Mouse (Mus musculus) hindbrain, embryonic 12.5 days (tissue): Measurements from ENCODE around the gene C130050O18Rik. TPM values are rescaled to one million over a fixed set of nuclear protein-coding genes. Genes with fewer than 3 reads are reported as not detected.
A peak's percentile ranks its signal among the peaks of the same experiment; 100 is the strongest.

Source experiments
- ATAC-seq: fragments of 200-750 bp; cut with Nextera tagmentation; 2 replicates; pipeline ENCODE4 v1.8.0; 2017; ENCODE audit warnings: moderate TSS enrichment; ENCODE audit not compliant: low FRiP score
- H3K27ac ChIP-seq: fragments of 300-500 bp; sonication (generic); 2 replicates; pipeline ENCODE4 v1.5.1; 2016; ENCODE audit warnings: mild to moderate bottlenecking
- H3K27me3 ChIP-seq: fragments of 300-500 bp; sonication (generic); 2 replicates; pipeline ENCODE4 v1.6.1; 2016; ENCODE audit warnings: mild to moderate bottlenecking
- H3K36me3 ChIP-seq: fragments of 300-500 bp; sonication (generic); 2 replicates; pipeline ENCODE4 v1.6.1; 2016; ENCODE audit warnings: mild to moderate bottlenecking
- H3K4me1 ChIP-seq: fragments of 300-500 bp; sonication (generic); 2 replicates; pipeline ENCODE4 v1.6.1; 2016
- H3K4me2 ChIP-seq: fragments of 300-500 bp; sonication (generic); replicated peaks from 2 replicates; pipeline ENCODE4 v1.6.1; 2016; ENCODE audit warnings: mild to moderate bottlenecking
- H3K4me3 ChIP-seq: fragments of 300-500 bp; sonication (generic); 2 replicates; pipeline ENCODE4 v1.5.1; 2016; ENCODE audit warnings: mild to moderate bottlenecking
- H3K9ac ChIP-seq: fragments of 300-500 bp; sonication (generic); 2 replicates; pipeline ENCODE4 v1.6.1; 2016; ENCODE audit warnings: mild to moderate bottlenecking, moderate library complexity
- H3K9me3 ChIP-seq: fragments of 300-500 bp; sonication (generic); replicated peaks from 2 replicates; pipeline ENCODE4 v1.6.1; 2016; ENCODE audit warnings: mild to moderate bottlenecking
- WGBS: fragments of 180-500 bp; shearing (Covaris S2); methylation state at CpG from one replicate; pipeline ENCODE4 v1.1.7; 2016; 5-methylcytosine and 5-hydroxymethylcytosine counted together
- polyA plus RNA-seq: library from polyadenylated mRNA; unstranded; fragments of >200 nt; fragmentation: Nextera tagmentation; extraction: Ambion mirVana; gene quantifications from 2 replicates; pipeline ENCODE4 v1.2.1, GENCODE M21; 2016

Gene C130050O18Rik
- polyA plus RNA-seq, 1 experiment from 2014 or later: 0.45 TPM

GRCm38 (mm10) chr5:139418110-139418509 is 13.0 kb downstream of the C130050O18Rik start:
- H3K4me3 ChIP-seq: no peak overlapping the region
- no peak overlapping the region for H3K4me2 ChIP-seq
- peak overlapping the region; percentile 82 for H3K27ac ChIP-seq
- 65% methylated on average over 2 of the region's 2 CpGs for WGBS
- no peak for ATAC-seq
- peaks cover 26% of the 10 kb centered on the region for H3K4me1 ChIP-seq
- no peaks in the 10 kb centered on the region for H3K9me3 ChIP-seq
- H3K27me3 ChIP-seq: no peaks in the 10 kb centered on the region
- H3K9ac ChIP-seq: no peak overlapping the region
- peaks cover 6% of the 10 kb centered on the region; the same call in 1 of the 2 replicates for H3K36me3 ChIP-seq

- Histone ChIP-seq H3K4me3 (no peak overlapping the region), H3K9me3 (no peaks in the 10 kb centered on the region), H3K4me1 (peaks cover 31% of the 10 kb centered on the region), H3K36me3 (peaks cover 6% of the 10 kb centered on the region; the same call in 1 of the 2 replicates), H3K27me3 (no peaks in the 10 kb centered on the region), H3K9ac (0 out of 2 replicates have a peak overlapping the region, but pooled peaks have one; percentile 18), H3K27ac (peak overlapping the region; percentile 82), H3K4me2 (0 out of 2 replicates have a peak overlapping the region, but pooled peaks have one; percentile 0)
- ATAC-seq: peak; percentile 79
- WGBS: 8% methylated on average over 3 of the region's 3 CpGs
Measured at GRCm38 (mm10) chr5:139418633-139419032, 13.6 kb downstream of the C130050O18Rik start.

- H3K4me2 ChIP-seq: peak within 1 kb of the TSS; percentile 36
- H3K36me3 ChIP-seq: no peaks in the 10 kb centered on the region
- H3K27me3 ChIP-seq: no peaks in the 10 kb centered on the region
- 0 out of 2 replicates have a peak within 1 kb of the TSS, but pooled peaks have one; percentile 13 for H3K4me3 ChIP-seq
- peak within 1 kb of the TSS; percentile 46 for H3K9ac ChIP-seq
- H3K4me1 ChIP-seq: peaks cover 26% of the 10 kb centered on the region
- WGBS: 59% methylated on average over 21 of the region's 21 CpGs
- H3K27ac ChIP-seq: peak within 1 kb of the TSS; percentile 40; the same call in 1 of the 2 replicates
- H3K9me3 ChIP-seq: no peaks in the 10 kb centered on the region
- no peak for ATAC-seq
Measured at GRCm38 (mm10) chr5:139423026-139423865, 18.2 kb downstream of the C130050O18Rik start, which contains the start of gene Gper1. Gene Gper1, plus strand, starts transcription at chr5:139423151.

- 85% methylated on average over 9 of the region's 9 CpGs for WGBS
Measured at GRCm38 (mm10) chr5:139425198-139425597, 20.1 kb downstream of the C130050O18Rik start.

GRCm38 (mm10) chr5:139427001-139427400 is 21.9 kb downstream of the C130050O18Rik start:
- Histone ChIP-seq H3K9ac (no peak overlapping the region), H3K4me3 (no peak overlapping the region), H3K4me1 (peaks cover 20% of the 10 kb centered on the region), H3K9me3 (no peaks in the 10 kb centered on the region), H3K27ac (no peak overlapping the region), H3K4me2 (no peak overlapping the region), H3K27me3 (no peaks in the 10 kb centered on the region), H3K36me3 (no peaks in the 10 kb centered on the region)
- WGBS: 89% methylated on average over 9 of the region's 9 CpGs
- no peak for ATAC-seq

More at GRCm38 (mm10) chr5:139425198-139425597, 20.1 kb downstream of the C130050O18Rik start:
- H3K4me3 ChIP-seq: no peak overlapping the region
- no peaks in the 10 kb centered on the region for H3K27me3 ChIP-seq
- H3K4me2 ChIP-seq: no peak overlapping the region
- no peak for ATAC-seq
- no peaks in the 10 kb centered on the region for H3K36me3 ChIP-seq
- no peak overlapping the region for H3K9ac ChIP-seq
- no peaks in the 10 kb centered on the region for H3K9me3 ChIP-seq
- H3K27ac ChIP-seq: no peak overlapping the region
- peaks cover 17% of the 10 kb centered on the region for H3K4me1 ChIP-seq

- Histone ChIP-seq H3K9ac (no peak overlapping the region), H3K27ac (no peak overlapping the region), H3K4me3 (no peak overlapping the region), H3K4me2 (no peak overlapping the region), H3K4me1 (peaks cover 18% of the 10 kb centered on the region), H3K27me3 (no peaks in the 10 kb centered on the region), H3K9me3 (no peaks in the 10 kb centered on the region), H3K36me3 (no peaks in the 10 kb centered on the region)
- no peak for ATAC-seq
- 88% methylated on average over 9 of the region's 9 CpGs for WGBS
Measured at GRCm38 (mm10) chr5:139427989-139428388, 22.9 kb downstream of the C130050O18Rik start.

GRCm38 (mm10) chr5:139429818-139430341 is 24.8 kb downstream of the C130050O18Rik start:
- Histone ChIP-seq H3K36me3 (no peaks in the 10 kb centered on the region), H3K27me3 (no peaks in the 10 kb centered on the region), H3K4me1 (peaks cover 25% of the 10 kb centered on the region), H3K4me3 (no peak overlapping the region), H3K9ac (peak overlapping the region; percentile 19; the same call in 1 of the 2 replicates), H3K4me2 (0 out of 2 replicates have a peak overlapping the region, but pooled peaks have one; percentile 6), H3K9me3 (no peaks in the 10 kb centered on the region), H3K27ac (peak overlapping the region; percentile 44; the same call in 1 of the 2 replicates)
- WGBS: 51% methylated on average over 12 of the region's 12 CpGs
- ATAC-seq: 0 out of 2 replicates have a peak, but pooled peaks have one; percentile 25

GRCm38 (mm10) chr5:139432333-139432732 is 27.3 kb downstream of the C130050O18Rik start:
- H3K4me2 ChIP-seq: no peak overlapping the region
- H3K4me1 ChIP-seq: peaks cover 37% of the 10 kb centered on the region
- WGBS: 70% methylated on average over 6 of the region's 6 CpGs
- H3K36me3 ChIP-seq: no peaks in the 10 kb centered on the region
- no peak overlapping the region for H3K4me3 ChIP-seq
- no peak for ATAC-seq
- H3K9me3 ChIP-seq: no peaks in the 10 kb centered on the region
- no peak overlapping the region for H3K27ac ChIP-seq
- H3K27me3 ChIP-seq: no peaks in the 10 kb centered on the region
- no peak overlapping the region for H3K9ac ChIP-seq

GRCm38 (mm10) chr5:139432747-139433508 is 27.8 kb downstream of the C130050O18Rik start:
- Histone ChIP-seq H3K27ac (no peak overlapping the region), H3K36me3 (no peaks in the 10 kb centered on the region), H3K4me2 (no peak overlapping the region), H3K9me3 (no peaks in the 10 kb centered on the region), H3K4me3 (no peak overlapping the region), H3K4me1 (peaks cover 37% of the 10 kb centered on the region), H3K27me3 (no peaks in the 10 kb centered on the region), H3K9ac (no peak overlapping the region)
- ATAC-seq: no peak
- WGBS: 64% methylated on average over 7 of the region's 7 CpGs

- Histone ChIP-seq H3K27ac (no peak overlapping the region), H3K4me3 (no peak overlapping the region), H3K9me3 (no peaks in the 10 kb centered on the region), H3K4me1 (peaks cover 40% of the 10 kb centered on the region), H3K27me3 (no peaks in the 10 kb centered on the region), H3K36me3 (no peaks in the 10 kb centered on the region), H3K9ac (no peak overlapping the region), H3K4me2 (no peak overlapping the region)
- 79% methylated on average over 9 of the region's 9 CpGs for WGBS
- ATAC-seq: no peak
Measured at GRCm38 (mm10) chr5:139433842-139434568, 28.9 kb downstream of the C130050O18Rik start.

GRCm38 (mm10) chr5:139434940-139435339 is 29.9 kb downstream of the C130050O18Rik start:
- no peak overlapping the region for H3K4me2 ChIP-seq
- H3K4me1 ChIP-seq: peaks cover 34% of the 10 kb centered on the region
- peak; percentile 55 for ATAC-seq
- no peak overlapping the region for H3K4me3 ChIP-seq
- no peaks in the 10 kb centered on the region for H3K27me3 ChIP-seq
- no peaks in the 10 kb centered on the region for H3K9me3 ChIP-seq
- no peaks in the 10 kb centered on the region for H3K36me3 ChIP-seq
- H3K9ac ChIP-seq: no peak overlapping the region
- H3K27ac ChIP-seq: peak overlapping the region; percentile 25; the same call in 1 of the 2 replicates
- WGBS: 30% methylated on average over 8 of the region's 8 CpGs
